Mouse (Mus musculus): ENCODE results near the gene Fndc11. TPM values are rescaled to one million over a fixed set of nuclear protein-coding genes. Genes with fewer than 3 reads are reported as not detected.

Fndc11 gene
- polyA plus RNA-seq, 1 experiment from 2014 or later, result not detected

DNA sequence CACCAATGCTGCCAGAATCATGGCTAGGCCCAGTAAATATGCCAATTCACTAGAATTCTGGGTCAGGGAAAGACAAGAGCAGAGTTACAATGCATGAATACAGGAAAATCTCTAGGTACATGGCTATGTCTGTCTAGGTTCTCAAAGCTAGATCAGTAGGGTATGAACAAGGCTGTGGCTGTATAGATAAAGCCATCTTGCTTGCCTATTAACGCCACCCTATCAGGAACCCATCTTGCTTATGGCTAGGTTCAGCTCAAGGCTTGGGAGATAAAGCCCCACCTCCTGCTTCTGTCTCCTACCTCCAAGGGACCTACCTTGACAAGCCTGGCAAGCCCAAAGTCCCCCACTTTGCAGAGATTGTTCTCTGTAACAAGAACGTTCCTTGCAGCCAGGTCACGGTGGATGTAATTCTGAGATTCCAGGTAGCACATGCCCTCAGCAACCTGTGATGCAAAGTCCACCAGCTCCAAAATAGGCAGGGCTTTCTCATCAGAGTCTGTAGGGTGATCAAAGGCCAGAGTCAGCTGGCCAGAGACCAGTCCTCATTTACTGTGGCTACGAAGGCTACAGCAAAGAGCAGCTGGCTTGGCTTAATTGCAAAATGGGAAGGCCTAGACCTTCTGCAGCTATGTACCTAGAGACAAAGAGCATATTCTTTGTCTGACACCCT is 23.0 kb upstream of the Fndc11 start:
- TF ChIP-seq CTCF (IDR thresholded peaks at IDR 0.05; ENCODE audit: low read depth), result no peak
- no peak overlapping the region for H3K4me2 ChIP-seq (replicated peaks; ENCODE audit: low read depth)
- H3K4me1 ChIP-seq (replicated peaks; ENCODE audit: control insufficient read depth, insufficient read depth, low read length), result peaks cover 10% of the 10 kb centered on the region; the same call in 1 of the 2 replicates
- no peaks in the 10 kb centered on the region for H3K9me3 ChIP-seq (ENCODE audit: control insufficient read depth)
- H3K4me3 ChIP-seq (ENCODE audit: low read depth, low read length), result no peak overlapping the region
- no peaks in the 10 kb centered on the region for H3K27me3 ChIP-seq (replicated peaks; ENCODE audit: control insufficient read depth, insufficient read depth, low read length)
- no peak overlapping the region for H3K27ac ChIP-seq (ENCODE audit: low read depth, low read length)
- ATAC-seq, result peak; percentile 64
- no peaks in the 10 kb centered on the region for H3K36me3 ChIP-seq (ENCODE audit: control insufficient read depth, insufficient read depth)
- H3K9ac ChIP-seq (ENCODE audit: low read depth, low read length), result no peak overlapping the region
- WGBS, result 53% methylated on average over 4 of the region's 4 CpGs

- no peak overlapping the region for H3K4me3 ChIP-seq (ENCODE audit: low read depth, low read length)
These were observed 18.2 kb upstream of the Fndc11 start for GRCm38 (mm10) chr2:181201606-181202005.

DNA sequence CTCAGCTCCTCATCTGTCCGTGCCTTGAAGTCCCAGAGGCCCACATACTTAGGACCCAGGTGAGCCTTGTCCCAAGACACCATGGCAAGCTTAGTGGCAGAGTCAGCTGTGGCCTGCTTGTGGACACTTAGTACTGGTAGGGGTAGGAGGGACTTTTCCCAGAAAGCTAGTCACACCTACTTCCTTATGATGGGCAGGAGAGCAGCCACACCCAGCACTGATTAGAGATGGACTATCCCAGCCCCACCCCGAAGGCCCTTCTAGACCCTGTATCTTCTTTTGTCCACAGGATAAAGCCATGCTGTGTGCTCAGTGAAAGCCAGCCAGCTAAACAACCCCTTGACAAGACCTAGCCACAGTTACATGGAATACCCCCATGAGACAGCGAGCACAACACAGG is 17.4 kb upstream of the Fndc11 start, which contains the start of gene Ptk6:
Gene Ptk6 (minus strand): TSS at position 368 of the 400 bp plus-strand sequence.
- no peak within 1 kb of the TSS for H3K4me3 ChIP-seq (ENCODE audit: low read depth, low read length)
- H3K27ac ChIP-seq (ENCODE audit: low read depth, low read length), result peak within 1 kb of the TSS; percentile 70
- 65% methylated on average over 3 of the region's 3 CpGs for WGBS
- H3K4me1 ChIP-seq (replicated peaks; ENCODE audit: control insufficient read depth, insufficient read depth, low read length), result peaks cover 7% of the 10 kb centered on the region; the same call in 1 of the 2 replicates
- H3K4me2 ChIP-seq (replicated peaks; ENCODE audit: low read depth), result peak within 1 kb of the TSS; percentile 43
- H3K9ac ChIP-seq (ENCODE audit: low read depth, low read length), result no peak within 1 kb of the TSS
- ATAC-seq, result peak; percentile 84
- no peaks in the 10 kb centered on the region for H3K36me3 ChIP-seq (ENCODE audit: control insufficient read depth, insufficient read depth)
- no peaks in the 10 kb centered on the region for H3K9me3 ChIP-seq (ENCODE audit: control insufficient read depth)
- TF ChIP-seq CTCF (IDR thresholded peaks at IDR 0.05; ENCODE audit: low read depth), result no peak
- H3K27me3 ChIP-seq (replicated peaks; ENCODE audit: control insufficient read depth, insufficient read depth, low read length), result no peaks in the 10 kb centered on the region

More at GRCm38 (mm10) chr2:181201606-181202005, 18.2 kb upstream of the Fndc11 start:
- H3K4me1 ChIP-seq (replicated peaks; ENCODE audit: control insufficient read depth, insufficient read depth, low read length), result peaks cover 11% of the 10 kb centered on the region; the same call in 1 of the 2 replicates
- no peak for ATAC-seq
- 0 out of 2 replicates have a peak overlapping the region, but pooled peaks have one; percentile 70 for H3K27ac ChIP-seq (ENCODE audit: low read depth, low read length)
- no peaks in the 10 kb centered on the region for H3K36me3 ChIP-seq (ENCODE audit: control insufficient read depth, insufficient read depth)
- H3K9me3 ChIP-seq (ENCODE audit: control insufficient read depth), result no peaks in the 10 kb centered on the region
- H3K4me2 ChIP-seq (replicated peaks; ENCODE audit: low read depth), result peak overlapping the region; percentile 43; the same call in 1 of the 2 replicates
- no peak for TF ChIP-seq CTCF (IDR thresholded peaks at IDR 0.05; ENCODE audit: low read depth)
- 50% methylated on average over 3 of the region's 3 CpGs for WGBS
- no peaks in the 10 kb centered on the region for H3K27me3 ChIP-seq (replicated peaks; ENCODE audit: control insufficient read depth, insufficient read depth, low read length)
- no peak overlapping the region for H3K9ac ChIP-seq (ENCODE audit: low read depth, low read length)

- Histone ChIP-seq H3K4me2 (replicated peaks; ENCODE audit: low read depth) (peak overlapping the region; percentile 43; the same call in 1 of the 2 replicates), H3K4me1 (replicated peaks; ENCODE audit: control insufficient read depth, insufficient read depth, low read length) (peaks cover 7% of the 10 kb centered on the region; the same call in 1 of the 2 replicates), H3K36me3 (ENCODE audit: control insufficient read depth, insufficient read depth) (no peaks in the 10 kb centered on the region), H3K27ac (ENCODE audit: low read depth, low read length) (peak overlapping the region; percentile 70), H3K4me3 (ENCODE audit: low read depth, low read length) (no peak overlapping the region), H3K27me3 (replicated peaks; ENCODE audit: control insufficient read depth, insufficient read depth, low read length) (no peaks in the 10 kb centered on the region), H3K9me3 (ENCODE audit: control insufficient read depth) (no peaks in the 10 kb centered on the region), H3K9ac (ENCODE audit: low read depth, low read length) (no peak overlapping the region)
- no peak for TF ChIP-seq CTCF (IDR thresholded peaks at IDR 0.05; ENCODE audit: low read depth)
- peak; percentile 87 for ATAC-seq
- 39% methylated on average over 6 of the region's 6 CpGs for WGBS
These were observed 16.9 kb upstream of the Fndc11 start for GRCm38 (mm10) chr2:181202886-181203285.

GRCm38 (mm10) chr2:181205678-181206077 is 14.1 kb upstream of the Fndc11 start:
- Histone ChIP-seq H3K27me3 (replicated peaks; ENCODE audit: control insufficient read depth, insufficient read depth, low read length) (no peaks in the 10 kb centered on the region), H3K27ac (ENCODE audit: low read depth, low read length) (no peak overlapping the region), H3K4me2 (replicated peaks; ENCODE audit: low read depth) (no peak overlapping the region), H3K36me3 (ENCODE audit: control insufficient read depth, insufficient read depth) (no peaks in the 10 kb centered on the region), H3K9me3 (ENCODE audit: control insufficient read depth) (no peaks in the 10 kb centered on the region), H3K9ac (ENCODE audit: low read depth, low read length) (no peak overlapping the region), H3K4me3 (ENCODE audit: low read depth, low read length) (no peak overlapping the region), H3K4me1 (replicated peaks; ENCODE audit: control insufficient read depth, insufficient read depth, low read length) (peaks cover 7% of the 10 kb centered on the region; the same call in 1 of the 2 replicates)
- TF ChIP-seq CTCF (IDR thresholded peaks at IDR 0.05; ENCODE audit: low read depth), result no peak
- no peak for ATAC-seq
- WGBS, result 79% methylated on average over 5 of the region's 5 CpGs

DNA sequence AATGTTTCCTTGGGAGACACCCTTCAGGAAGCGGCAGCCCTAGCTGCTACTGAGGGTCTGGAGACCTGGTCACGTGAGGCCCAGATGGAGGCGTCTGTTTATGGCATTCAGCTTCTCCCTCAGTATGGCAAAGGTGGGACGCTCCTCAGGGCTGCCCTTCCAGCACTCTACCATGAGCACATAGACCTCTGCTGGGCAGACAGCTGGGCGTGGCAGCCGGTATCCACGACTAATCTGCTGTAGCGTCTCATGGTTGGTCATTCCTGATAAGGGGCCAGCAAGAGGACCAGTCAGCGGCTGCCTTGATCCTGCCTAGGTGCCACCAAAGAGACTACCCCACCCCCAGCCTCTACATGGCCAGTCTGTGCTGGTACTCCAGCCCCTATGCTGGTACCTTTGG is 13.7 kb upstream of the Fndc11 start:
- Histone ChIP-seq H3K27me3 (replicated peaks; ENCODE audit: control insufficient read depth, insufficient read depth, low read length) (no peaks in the 10 kb centered on the region), H3K4me2 (replicated peaks; ENCODE audit: low read depth) (no peak overlapping the region), H3K4me1 (replicated peaks; ENCODE audit: control insufficient read depth, insufficient read depth, low read length) (peaks cover 7% of the 10 kb centered on the region; the same call in 1 of the 2 replicates), H3K4me3 (ENCODE audit: low read depth, low read length) (no peak overlapping the region), H3K9ac (ENCODE audit: low read depth, low read length) (no peak overlapping the region), H3K36me3 (ENCODE audit: control insufficient read depth, insufficient read depth) (no peaks in the 10 kb centered on the region), H3K27ac (ENCODE audit: low read depth, low read length) (no peak overlapping the region), H3K9me3 (ENCODE audit: control insufficient read depth) (no peaks in the 10 kb centered on the region)
- 52% methylated on average over 9 of the region's 9 CpGs for WGBS
- ATAC-seq, result no peak
- no peak for TF ChIP-seq CTCF (IDR thresholded peaks at IDR 0.05; ENCODE audit: low read depth)
